Mouse (Mus musculus): Measurements from ENCODE around the gene Snap91. TPM values are rescaled to one million over a fixed set of nuclear protein-coding genes. Genes with fewer than 3 reads are reported as not detected.

The Snap91 gene
- polyA plus RNA-seq (2017; shearing (Covaris generic)), result 0.12 TPM

DNA sequence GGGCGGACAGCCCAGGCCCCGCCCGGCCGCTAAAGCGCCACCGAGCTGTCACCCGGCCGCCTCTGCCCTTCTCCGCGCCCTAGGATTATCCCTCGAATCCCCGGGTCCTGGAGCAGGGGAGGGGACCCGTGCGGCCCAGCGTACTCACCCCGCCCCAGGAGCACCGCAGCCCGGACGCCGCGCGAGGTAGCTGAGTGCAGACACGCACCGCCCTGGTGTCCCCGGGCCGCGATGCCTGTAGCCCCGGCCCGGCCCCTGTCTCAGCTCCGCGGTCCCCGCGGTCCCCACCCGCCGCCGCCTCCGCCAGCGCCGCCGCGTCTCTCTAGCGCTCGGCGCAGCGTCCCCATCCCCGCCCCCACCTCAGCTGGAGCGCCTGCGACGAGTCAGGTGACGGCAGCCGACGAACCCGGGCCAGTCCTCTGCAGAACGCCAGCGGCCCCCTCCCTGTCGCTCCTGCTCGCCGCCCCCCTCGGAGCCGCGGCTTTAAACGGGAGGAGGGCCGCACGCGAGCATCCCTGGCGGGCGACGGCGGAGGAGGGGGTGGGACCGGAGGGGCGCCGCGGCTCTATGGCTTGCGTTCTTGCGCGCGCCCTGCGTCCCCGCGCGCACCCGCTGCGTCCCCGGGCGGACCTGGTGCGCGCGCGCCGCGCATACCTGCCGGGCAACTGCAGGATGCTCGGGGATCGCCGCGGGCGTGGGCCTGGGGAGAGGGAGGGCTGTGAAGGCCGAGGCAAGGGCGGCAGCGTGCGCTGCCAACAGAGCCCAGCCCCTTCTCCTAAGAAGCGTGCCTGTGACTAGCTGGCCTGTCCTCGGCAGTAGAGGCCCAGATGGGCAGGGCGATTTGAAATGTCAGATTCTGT lies at the start of gene Snap91:
Gene Snap91, minus strand, starts transcription at position 542 of the 860 bp plus-strand sequence.

GRCm38 (mm10) chr9:86742959-86743911 lies 137.2 kb downstream of the Snap91 start, which contains the start of gene Prss35:
Gene Prss35, plus strand, starts transcription at chr9:86743649.

Other genes with a start within 250 kb of the Snap91 start
- gene Me1, start 184.7 kb downstream of the Snap91 start, polyA plus RNA-seq (2017; shearing (Covaris generic)), result not detected
- 0.11 TPM for gene Prss35, start 137.0 kb downstream of the Snap91 start, polyA plus RNA-seq (2017; shearing (Covaris generic))
- not detected for gene Ripply2, start 134.9 kb upstream of the Snap91 start, polyA plus RNA-seq (2017; shearing (Covaris generic))
- 101 TPM for gene Cyb5r4, start 141.4 kb upstream of the Snap91 start, polyA plus RNA-seq (2017; shearing (Covaris generic))